Comparison of ENCODE assay signal across 11 mouse cellular contexts in genomic region chr17:73075238-73075890, GRCm38 (mm10). TPM values are rescaled to one million over a fixed set of nuclear protein-coding genes. Genes with fewer than 3 reads are reported as not detected.
A peak's percentile ranks its signal among the peaks of the same experiment; 100 is the strongest.
DNase-seq lines count a peak whose midpoint lies in the region; ATAC-seq and TF ChIP-seq lines count a peak whose summit lies in the region.
"Had no signal": no experiment of that assay in that cellular context is flagged by ENCODE, and none has a peak within 500 bp of the region (broad histone marks: within the 10 kb centered on the region; RNA-seq: fewer than 3 reads in every experiment).

No protein-coding gene starts in this region.

- DNase-seq in embryonic facial prominence, embryonic 14.5 days (ENCODE audit: low spot score) = peak; percentile 61
- DNase-seq in embryonic facial prominence, embryonic 10.5 days (ENCODE audit: low spot score) = no peak
- DNase-seq in layer of hippocampus, adult 18-20 months (ENCODE audit: low spot score in 2 of 2) = peak; percentile 39 to 87
- no peak for DNase-seq in layer of hippocampus, postnatal 25 days (ENCODE audit: extremely low spot score in 1 of 2, low spot score in 1 of 2)
- peak; percentile 13 to 26 for DNase-seq in frontal cortex, postnatal 10 days (ENCODE audit: low spot score in 2 of 2)
- DNase-seq in limb, embryonic 14.5 days (ENCODE audit: low spot score) = peak; percentile 63
- no peak for DNase-seq in cerebellum, postnatal 4 days (ENCODE audit: low spot score in 2 of 2)
- no peak for DNase-seq in B cell, adult 2 months

- peaks cover 11% of the 10 kb centered on the region; the same call in 1 of the 2 replicates for H3K4me1 ChIP-seq in embryonic facial prominence, embryonic 14.5 days (ENCODE audit: control insufficient read depth, insufficient read depth, low read length)
- peaks cover 20% of the 10 kb centered on the region for H3K4me1 ChIP-seq in embryonic facial prominence, embryonic 10.5 days
- H3K4me1 ChIP-seq in limb, embryonic 14.5 days (ENCODE audit: control insufficient read depth, insufficient read depth, low read length) = no peaks in the 10 kb centered on the region; the same call in 1 of the 2 replicates

- WGBS in embryonic facial prominence, embryonic 14.5 days = 41% methylated on average over 9 of the region's 9 CpGs
- WGBS in embryonic facial prominence, embryonic 10.5 days = 84% methylated on average over 9 of the region's 9 CpGs
- WGBS in limb, embryonic 14.5 days = 32% methylated on average over 9 of the region's 9 CpGs

- no peaks in the 10 kb centered on the region for H3K36me3 ChIP-seq in embryonic facial prominence, embryonic 14.5 days (ENCODE audit: control insufficient read depth, insufficient read depth, low read length)
- no peaks in the 10 kb centered on the region for H3K36me3 ChIP-seq in embryonic facial prominence, embryonic 10.5 days (replicated peaks)
- no peaks in the 10 kb centered on the region for H3K36me3 ChIP-seq in limb, embryonic 14.5 days (ENCODE audit: control insufficient read depth, insufficient read depth, low read length)
- H3K36me3 ChIP-seq: embryonic facial prominence, embryonic 12.5 days had no signal

- no peak for ATAC-seq in embryonic facial prominence, embryonic 14.5 days (ENCODE audit: low read depth)
- no peak for ATAC-seq in limb, embryonic 14.5 days (ENCODE audit: low FRiP score, low read depth)
- ATAC-seq: Patski had no signal

- no peak overlapping the region for H3K4me2 ChIP-seq in embryonic facial prominence, embryonic 14.5 days (ENCODE audit: low read depth, low read length)
- no peak overlapping the region for H3K4me2 ChIP-seq in limb, embryonic 14.5 days (replicated peaks; ENCODE audit: low read depth, low read length, severe bottlenecking)
- H3K4me2 ChIP-seq: embryonic facial prominence, embryonic 12.5 days had no signal

- no peaks in the 10 kb centered on the region for H3K9me3 ChIP-seq in embryonic facial prominence, embryonic 14.5 days (ENCODE audit: control insufficient read depth, low read length)
- no peaks in the 10 kb centered on the region for H3K9me3 ChIP-seq in embryonic facial prominence, embryonic 10.5 days
- H3K9me3 ChIP-seq in limb, embryonic 14.5 days (ENCODE audit: control insufficient read depth, low read length) = no peaks in the 10 kb centered on the region
- H3K9me3 ChIP-seq: embryonic facial prominence, embryonic 12.5 days; megakaryocyte, embryonic 14.5 days had no signal

- H3K27me3 ChIP-seq in embryonic facial prominence, embryonic 14.5 days (replicated peaks; ENCODE audit: control insufficient read depth, insufficient read depth, low read length) = no peaks in the 10 kb centered on the region
- no peaks in the 10 kb centered on the region for H3K27me3 ChIP-seq in embryonic facial prominence, embryonic 10.5 days (replicated peaks; ENCODE audit: low read depth, poor library complexity, severe bottlenecking)
- no peaks in the 10 kb centered on the region for H3K27me3 ChIP-seq in limb, embryonic 14.5 days (ENCODE audit: control insufficient read depth, insufficient read depth, low read length)
- H3K27me3 ChIP-seq: embryonic facial prominence, embryonic 12.5 days; Patski had no signal

- no peak overlapping the region for H3K27ac ChIP-seq in embryonic facial prominence, embryonic 14.5 days (replicated peaks; ENCODE audit: low read depth, low read length)
- H3K27ac ChIP-seq in embryonic facial prominence, embryonic 10.5 days (replicated peaks) = no peak overlapping the region
- no peak overlapping the region for H3K27ac ChIP-seq in limb, embryonic 14.5 days (replicated peaks; ENCODE audit: low read depth, low read length)
- H3K27ac ChIP-seq: embryonic facial prominence, embryonic 12.5 days had no signal

- no peak for TF ChIP-seq POLR2A in limb, embryonic 14.5 days (IDR thresholded peaks at IDR 0.05; ENCODE audit: borderline replicate concordance, extremely low read depth, insufficient read depth, insufficient read length)

- H3K9ac ChIP-seq in embryonic facial prominence, embryonic 14.5 days (ENCODE audit: low read depth, low read length) = no peak overlapping the region
- no peak overlapping the region for H3K9ac ChIP-seq in limb, embryonic 14.5 days (ENCODE audit: low read depth, low read length, severe bottlenecking)
- H3K9ac ChIP-seq: embryonic facial prominence, embryonic 12.5 days had no signal

- H3K4me3 ChIP-seq in embryonic facial prominence, embryonic 14.5 days (ENCODE audit: low read depth, low read length) = no peak overlapping the region
- no peak overlapping the region for H3K4me3 ChIP-seq in embryonic facial prominence, embryonic 10.5 days
- H3K4me3 ChIP-seq in limb, embryonic 14.5 days (replicated peaks; ENCODE audit: low read length) = no peak overlapping the region
- H3K4me3 ChIP-seq: embryonic facial prominence, embryonic 12.5 days; megakaryocyte, embryonic 14.5 days had no signal

RNA-seq across cellular contexts. Expression of gene Lclat1, which starts 32.4 kb away (rescaled TPM):
- polyA plus RNA-seq in embryonic facial prominence, embryonic 14.5 days (2014; fragmentation: Nextera tagmentation; extraction: Ambion mirVana) = 19.1 and 19.9 TPM in 2 replicates
- polyA plus RNA-seq in embryonic facial prominence, embryonic 10.5 days (2016; fragmentation: Nextera tagmentation; extraction: Ambion mirVana) = 11.3 and 11.8 TPM in 2 replicates
- 10 to 100 TPM; 34.5 to 35.1 TPM for total RNA-seq in layer of hippocampus, adult 18-20 months (2021)
- total RNA-seq in layer of hippocampus, postnatal 25 days (2021) = 10 to 100 TPM; 29.9 to 33.2 TPM
- polyA plus RNA-seq in limb, embryonic 14.5 days (2012; rRNA removed) = 11.0 and 12.1 TPM in 2 replicates
- 14.9 and 17.0 TPM in 2 replicates for polyA plus RNA-seq in limb, embryonic 14.5 days (2014; fragmentation: Nextera tagmentation; extraction: Ambion mirVana)

Comparison
In these comparisons a context has a peak if more than half of its experiments do, and no peak if none do; other contexts are left out.
1. DNase-seq: peak in embryonic facial prominence, embryonic 14.5 days (single experiment), layer of hippocampus, adult 18-20 months (2 of 2), frontal cortex, postnatal 10 days (2 of 2) and limb, embryonic 14.5 days (single experiment); none in embryonic facial prominence, embryonic 10.5 days (single experiment), layer of hippocampus, postnatal 25 days (0 of 2), cerebellum, postnatal 4 days (0 of 2) and B cell, adult 2 months (0 of 2).